Mouse (Mus musculus): ENCODE data around the gene Gm26657.

The Gm26657 gene

GRCm38 (mm10) chr4:56757693-56758092, 17.8 kb downstream of the Gm26657 start:
- DNase-seq (ENCODE audit: low spot score) = no peak

- DNase-seq (ENCODE audit: low spot score) = no peak
These were observed 28.0 kb downstream of the Gm26657 start for GRCm38 (mm10) chr4:56767861-56768284.

- DNase-seq (ENCODE audit: low spot score) = no peak
These were observed 29.0 kb downstream of the Gm26657 start for GRCm38 (mm10) chr4:56768913-56769312.

- no peak for DNase-seq (ENCODE audit: low spot score)
These were observed 31.2 kb downstream of the Gm26657 start for GRCm38 (mm10) chr4:56771065-56771464.

Measured in spleen, adult 12 weeks (tissue).